Mouse (Mus musculus): ENCODE data around the gene Csf3.
A peak's percentile ranks its signal among the peaks of the same experiment; 100 is the strongest.
"Not testable (repeated sequence)": the region's sequence is repeated elsewhere in the genome, so short reads cannot be mapped to it uniquely, and the experiment has no call there.

Csf3 gene

DNA sequence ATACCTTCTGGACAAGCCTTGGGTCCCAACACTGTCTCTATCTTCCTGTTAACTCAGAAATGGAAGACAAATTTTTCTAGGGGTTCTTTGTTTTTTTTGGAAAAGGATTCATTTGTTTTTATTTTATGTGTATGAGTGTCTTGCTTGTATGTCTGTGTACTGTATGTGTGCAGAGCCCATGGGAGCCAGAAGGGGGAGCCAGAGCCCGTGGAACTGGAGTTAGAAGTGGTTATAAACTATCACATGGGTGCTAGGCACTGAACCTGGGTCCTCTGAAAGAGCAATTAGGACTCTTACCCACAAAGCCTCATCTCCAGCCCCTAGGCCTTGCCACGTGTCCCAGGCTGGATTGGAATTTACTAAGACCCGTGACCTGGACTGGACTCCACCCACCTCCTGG lies 33.0 kb downstream of the Csf3 start:
- no peak for DNase-seq

DNA sequence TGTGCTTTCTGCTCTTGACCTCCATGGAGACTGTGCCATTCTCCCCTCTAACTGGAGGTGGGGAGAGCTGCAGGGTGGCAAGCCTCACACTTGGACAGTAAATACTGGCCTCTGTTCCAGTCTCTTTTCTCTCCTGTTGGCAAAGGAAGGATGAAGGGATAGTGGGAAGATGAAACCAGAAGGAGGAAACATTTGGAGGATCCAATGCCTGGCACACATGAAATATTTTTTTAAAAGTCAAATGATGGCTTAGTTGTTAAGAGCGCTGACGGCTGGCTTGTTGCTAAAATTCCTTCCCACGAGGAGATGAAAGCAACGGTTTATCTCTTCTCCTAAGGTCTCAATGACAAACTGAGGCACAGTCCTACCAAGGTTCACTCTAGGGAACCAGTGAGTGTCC lies 34.0 kb downstream of the Csf3 start:
- DNase-seq, result no peak

- no peak for DNase-seq
Observed at GRCm38 (mm10) chr11:98736176-98736575, 35.1 kb downstream of the Csf3 start.

GRCm38 (mm10) chr11:98737220-98737619 lies 36.2 kb downstream of the Csf3 start:
- DNase-seq, result not testable (repeated sequence)

GRCm38 (mm10) chr11:98738428-98738911 lies 37.4 kb downstream of the Csf3 start:
- DNase-seq, result no peak

GRCm38 (mm10) chr11:98738925-98739324 lies 37.9 kb downstream of the Csf3 start:
- DNase-seq, result no peak

- no peak for DNase-seq
Observed at GRCm38 (mm10) chr11:98740026-98740392, 38.9 kb downstream of the Csf3 start.

- DNase-seq, result no peak
Observed at GRCm38 (mm10) chr11:98740393-98741050, 39.5 kb downstream of the Csf3 start, which contains the start of gene Thra. Thra (plus strand) TSS chr11:98740638.

- DNase-seq, result no peak
Observed at GRCm38 (mm10) chr11:98741051-98741620, 40.1 kb downstream of the Csf3 start.

DNA sequence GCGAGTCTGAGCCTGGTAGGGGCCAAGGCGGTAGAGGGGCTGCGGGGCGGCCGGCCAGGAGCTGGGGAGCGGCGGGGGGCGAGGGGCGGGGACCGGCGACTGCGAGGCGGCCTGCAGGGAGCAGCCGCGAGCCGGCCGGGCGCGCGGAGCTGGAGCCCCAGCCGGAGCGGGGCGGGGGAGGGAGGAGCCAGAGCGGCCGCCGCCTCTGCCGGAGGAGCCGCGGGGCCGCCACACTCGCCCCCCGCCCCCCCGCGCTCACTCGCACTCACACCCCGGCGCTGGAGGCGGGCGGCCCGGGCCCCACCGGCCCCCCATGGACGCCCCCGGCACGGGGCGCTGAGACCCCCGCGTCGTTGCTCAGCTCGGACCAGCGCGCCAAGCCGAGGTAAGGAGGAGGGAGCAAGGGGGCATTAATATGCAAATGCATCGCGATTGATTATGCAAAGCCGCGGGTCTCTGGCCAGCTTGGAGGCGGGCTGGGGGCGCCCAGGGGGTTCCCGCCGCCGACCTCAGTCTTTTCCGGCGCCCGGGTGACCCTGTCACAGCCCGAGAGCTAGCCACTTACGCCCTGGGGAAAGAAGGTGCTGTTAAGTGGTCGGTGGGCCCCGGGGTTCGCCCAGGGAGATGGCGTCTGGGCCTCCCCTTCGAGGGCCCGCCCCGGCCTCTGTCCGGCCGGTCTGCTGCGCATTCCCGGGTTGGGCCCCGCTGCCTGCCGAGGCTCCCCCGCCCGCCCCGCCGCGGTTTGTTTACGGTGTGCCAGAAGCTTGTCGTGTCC lies 40.7 kb downstream of the Csf3 start:
- peak; percentile 62 to 80 for DNase-seq

DNA sequence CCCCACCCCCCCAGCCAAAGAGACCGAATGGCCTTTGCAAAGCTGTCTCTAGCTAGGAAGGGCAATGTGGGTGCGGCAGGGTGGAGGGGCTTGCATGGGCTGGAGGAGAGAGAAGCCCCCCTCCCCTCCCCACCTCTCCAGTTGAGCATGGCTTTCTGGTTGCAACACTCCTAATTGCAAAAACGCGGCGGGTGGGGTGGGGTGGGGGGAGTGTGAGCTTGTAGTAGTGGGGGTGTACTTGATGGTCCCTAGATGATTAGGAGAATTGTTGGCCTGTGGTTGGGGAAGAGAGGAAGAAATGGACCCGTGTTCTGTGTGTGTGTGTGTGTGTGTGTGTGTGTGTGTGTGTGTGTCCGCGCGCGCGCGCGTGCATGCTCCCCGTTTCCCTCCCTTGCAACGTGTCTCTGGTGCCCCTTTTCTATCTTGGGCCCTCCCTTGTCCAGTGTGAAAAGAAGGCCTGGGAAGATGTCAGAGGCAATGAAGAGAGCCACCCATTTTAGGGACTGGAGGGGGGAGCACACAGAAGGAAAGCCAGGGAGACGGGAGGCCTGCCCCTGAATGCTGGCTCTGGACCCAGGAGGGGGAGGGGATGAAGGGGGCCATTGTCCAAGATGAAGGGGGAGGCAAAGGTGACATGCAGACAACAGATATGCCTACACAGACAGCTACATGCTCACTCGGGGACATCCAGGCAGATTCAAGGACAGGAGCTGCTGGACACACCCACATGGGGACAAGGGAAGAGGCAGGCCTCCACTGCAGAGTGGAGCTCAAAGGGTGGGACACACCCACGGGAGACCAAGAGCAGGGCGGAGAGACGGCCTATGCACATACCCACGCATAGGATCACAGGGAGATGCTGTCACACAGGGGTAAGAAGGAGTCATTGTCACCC lies 41.6 kb downstream of the Csf3 start:
- DNase-seq, result no peak

GRCm38 (mm10) chr11:98743655-98744345 lies 42.7 kb downstream of the Csf3 start:
- no peak for DNase-seq

DNA sequence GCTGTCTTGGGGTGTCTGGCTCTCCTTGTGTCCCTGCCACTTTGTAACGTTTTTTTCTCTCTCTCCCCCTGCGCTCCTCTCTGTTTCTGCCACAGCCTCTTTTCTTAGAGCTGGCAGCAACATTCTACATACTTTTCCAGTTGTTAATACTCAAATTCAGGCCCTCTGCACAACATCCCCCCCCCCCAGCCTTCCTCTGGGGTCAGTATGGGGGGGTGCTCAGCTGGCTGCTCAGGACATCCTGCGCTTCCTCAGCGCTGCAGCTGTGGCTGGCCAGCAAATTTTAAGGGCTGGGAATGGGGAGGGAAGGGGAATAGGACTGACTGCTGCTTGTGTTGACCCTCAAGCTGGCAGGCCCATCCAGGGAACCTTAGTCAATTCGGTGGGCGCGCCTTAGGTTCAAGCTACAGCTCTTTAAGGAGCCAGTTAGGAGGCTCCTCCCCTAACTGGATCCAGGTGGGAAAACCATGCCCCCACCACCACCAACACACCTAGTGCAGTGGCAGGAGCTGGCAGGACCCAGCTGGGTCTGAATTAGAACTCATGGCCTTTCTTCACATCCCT lies 43.5 kb downstream of the Csf3 start:
- no peak for DNase-seq

- no peak for DNase-seq
Observed at GRCm38 (mm10) chr11:98745932-98746853, 45.1 kb downstream of the Csf3 start.

DNA sequence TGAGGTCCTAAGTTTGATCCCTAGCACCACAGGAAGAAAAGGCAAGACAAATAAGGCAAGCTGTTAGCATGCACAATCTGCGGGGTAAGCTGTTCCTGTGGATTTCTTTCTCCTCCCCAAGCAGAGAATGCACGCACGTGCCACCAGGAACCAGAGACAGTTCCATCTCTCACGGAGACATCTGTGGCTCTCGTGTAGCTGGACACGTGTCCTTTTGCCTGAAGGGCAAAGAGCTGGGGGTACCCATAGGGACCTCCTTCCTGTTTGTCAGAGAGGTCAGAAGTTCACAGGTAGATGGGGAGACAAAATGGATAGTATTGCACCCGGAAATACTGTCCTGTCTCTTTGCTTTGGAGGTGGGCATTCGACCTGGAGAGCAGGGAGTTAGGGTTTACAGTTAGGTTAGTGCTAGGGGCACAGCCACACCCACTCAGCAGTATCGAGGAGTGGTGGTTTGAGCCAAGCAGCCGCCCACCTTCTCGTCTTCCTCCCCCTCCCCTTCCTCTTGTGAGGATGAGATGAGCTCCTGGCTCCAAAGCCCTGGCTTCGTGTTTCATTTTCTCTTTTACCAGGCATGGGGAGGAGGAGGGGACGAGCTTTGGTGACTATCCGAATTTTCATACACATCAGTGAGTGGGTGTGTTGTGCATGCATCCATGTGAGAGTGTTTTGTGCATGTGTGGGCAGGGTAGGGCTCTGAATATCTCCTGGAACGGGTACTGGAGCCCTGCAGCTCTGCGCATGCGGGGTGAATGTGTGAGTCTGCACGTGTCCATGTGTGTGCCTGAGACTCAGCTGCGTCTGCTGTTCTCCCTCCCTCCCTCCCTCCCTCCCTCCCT lies 46.0 kb downstream of the Csf3 start:
- DNase-seq, result peak in 1 of 2 experiments; percentile 60

DNA sequence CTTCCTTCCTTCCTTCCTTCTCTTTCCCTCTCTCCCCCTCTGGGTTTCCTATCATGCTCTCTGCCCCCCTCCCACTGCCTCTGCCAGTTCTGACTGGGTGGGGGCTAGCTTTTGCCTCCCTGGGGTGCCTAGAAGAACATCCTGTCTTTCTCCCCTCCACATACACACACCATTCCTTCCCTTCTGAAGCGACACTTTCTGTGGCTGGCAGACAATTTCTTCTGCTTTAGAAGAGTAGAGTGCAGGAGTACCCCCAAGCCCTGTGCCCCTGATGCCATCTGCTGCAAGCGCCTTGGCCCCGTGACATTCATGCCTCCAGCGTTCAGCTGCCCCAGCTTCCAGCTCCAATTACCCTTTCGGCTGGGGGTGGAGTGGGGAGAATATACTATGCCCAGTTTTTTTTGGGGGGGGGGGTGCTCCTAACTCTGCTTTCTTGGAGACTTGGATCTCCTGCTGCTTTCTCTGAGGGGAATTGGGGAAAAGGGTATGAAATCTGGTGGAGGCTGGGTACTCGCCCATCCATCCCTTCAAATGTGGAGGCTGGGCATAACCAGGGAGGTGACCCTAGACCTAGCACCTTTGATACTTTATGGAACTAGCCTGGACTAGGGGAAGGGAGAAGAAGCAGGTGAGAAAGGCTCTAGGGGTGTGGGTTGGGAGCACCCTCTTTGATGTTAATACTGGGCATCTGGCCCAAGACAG lies 46.9 kb downstream of the Csf3 start:
- DNase-seq, result no peak

GRCm38 (mm10) chr11:98748506-98749416 lies 47.7 kb downstream of the Csf3 start:
- no peak for DNase-seq

DNA sequence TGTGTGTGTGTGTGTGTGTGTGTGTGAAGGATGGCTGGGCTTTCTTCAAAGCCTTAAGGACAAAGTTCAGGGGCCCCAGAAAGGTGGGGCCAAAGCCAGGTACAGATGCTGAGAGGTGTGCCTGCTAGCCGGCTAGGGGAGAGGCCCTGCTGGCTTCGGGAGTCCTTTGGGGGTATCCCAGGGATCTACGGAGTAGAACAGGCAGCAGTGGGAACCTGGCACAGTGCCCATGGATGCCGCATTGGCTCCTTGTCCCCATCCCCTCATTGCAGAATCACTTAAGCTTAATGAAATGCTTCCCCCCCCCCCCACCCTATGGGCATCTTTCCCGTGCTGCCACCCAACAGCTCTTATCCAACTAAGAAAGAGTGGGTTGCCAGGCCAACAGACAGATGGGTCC lies 48.7 kb downstream of the Csf3 start:
- DNase-seq, result no peak

Data from spleen, adult 18-20 months (tissue).